Mouse (Mus musculus) olfactory bulb, adult 2 months (tissue): Measurements from ENCODE around the gene Bcat2.

ENCODE experiments used
- CTCF ChIP-seq: fragments of 200-500 bp; IDR thresholded peaks from 2 replicates; pipeline ENCODE4 v1.5.1; 2012; ENCODE audit warnings: low read depth, mild to moderate bottlenecking, low read length, moderate library complexity; ENCODE audit not compliant: insufficient read depth
- POLR2A ChIP-seq: fragments of 200-500 bp; IDR thresholded peaks from 2 replicates; pipeline ENCODE4 v1.6.1; 2012; ENCODE audit warnings: mild to moderate bottlenecking, low read depth, low read length, moderate library complexity; ENCODE audit not compliant: insufficient read depth

GRCm38 (mm10) chr7:45567112-45567779 lies 2.7 kb upstream of the Bcat2 start:
- TF ChIP-seq POLR2A (no peak), CTCF (no peak)
